In the genomic region with DNA sequence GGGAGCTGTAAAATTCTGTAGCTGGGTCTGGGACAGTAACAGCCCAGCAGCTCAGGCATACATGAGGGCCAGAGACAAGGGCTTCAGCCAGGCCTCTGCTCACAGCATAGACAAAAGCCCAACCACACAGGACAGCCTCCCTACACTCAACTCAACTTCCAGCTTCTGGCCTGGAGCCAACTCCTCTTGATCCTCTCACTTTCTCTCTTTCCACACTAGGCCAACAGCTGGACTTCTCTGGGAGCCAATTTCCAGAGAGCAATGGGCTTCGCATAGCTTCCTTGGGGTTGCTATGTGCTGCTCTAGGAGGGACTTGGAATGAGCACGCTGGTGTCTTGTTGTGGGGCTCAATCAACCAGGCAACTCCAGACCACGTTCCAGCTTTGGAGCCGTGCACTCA, we compare ENCODE assay signal across 9 mouse cellular contexts. TPM values are rescaled to one million over a fixed set of nuclear protein-coding genes. Genes with fewer than 3 reads are reported as not detected.
A peak's percentile ranks its signal among the peaks of the same experiment; 100 is the strongest.
DNase-seq lines count a peak whose midpoint lies in the region; ATAC-seq lines count a peak whose summit lies in the region.
"Had no signal": no experiment of that assay in that cellular context is flagged by ENCODE, and none has a peak within 500 bp of the region (broad histone marks: within the 10 kb centered on the region; RNA-seq: fewer than 3 reads in every experiment).

No protein-coding gene starts in this region.

- WGBS in lung, embryonic 15.5 days: 32% methylated on average over 4 of the region's 4 CpGs
- 80% methylated on average over 4 of the region's 4 CpGs for WGBS in midbrain, embryonic 16.5 days

- no peaks in the 10 kb centered on the region for H3K36me3 ChIP-seq in lung, embryonic 15.5 days
- H3K36me3 ChIP-seq in midbrain, embryonic 16.5 days (ENCODE audit: control insufficient read depth, insufficient read depth, low read length): no peaks in the 10 kb centered on the region

- H3K27me3 ChIP-seq in lung, embryonic 15.5 days: no peaks in the 10 kb centered on the region
- no peaks in the 10 kb centered on the region for H3K27me3 ChIP-seq in midbrain, embryonic 16.5 days (ENCODE audit: control insufficient read depth, insufficient read depth, low read depth, low read length)

- no peak overlapping the region for H3K4me3 ChIP-seq in lung, embryonic 15.5 days
- no peak overlapping the region for H3K4me3 ChIP-seq in midbrain, embryonic 16.5 days (ENCODE audit: low read depth, low read length)

- peak; percentile 22 for DNase-seq in kidney, adult 11 months
- no peak for DNase-seq in kidney, adult 18-20 months
- DNase-seq in gastrocnemius, adult 8-10 months (ENCODE audit: low spot score in 2 of 2): peak; percentile 32 to 64
- DNase-seq in heart, postnatal 25 days (ENCODE audit: low spot score): peak; percentile 63
- no peak for DNase-seq in left cerebral cortex, adult 8-10 months (ENCODE audit: low spot score in 2 of 2)

- H3K4me2 ChIP-seq in lung, embryonic 15.5 days: no peak overlapping the region
- no peak overlapping the region for H3K4me2 ChIP-seq in midbrain, embryonic 16.5 days (ENCODE audit: low read length)

- 0 out of 2 replicates have a peak overlapping the region, but pooled peaks have one; percentile 9 for H3K27ac ChIP-seq in lung, embryonic 15.5 days
- no peak overlapping the region for H3K27ac ChIP-seq in midbrain, embryonic 16.5 days (ENCODE audit: low read length)
- H3K27ac ChIP-seq: liver, embryonic 14.5 days had no signal

- ATAC-seq in lung, embryonic 15.5 days (ENCODE audit: borderline replicate concordance, extremely low read depth, low FRiP score, low TSS enrichment): peak; percentile 90
- ATAC-seq in megakaryocyte progenitor cell, adult 5-6 weeks (replicated peaks; ENCODE audit: poor library complexity): no peak
- ATAC-seq in midbrain, embryonic 16.5 days: no peak

- H3K4me1 ChIP-seq in lung, embryonic 15.5 days: peaks cover 28% of the 10 kb centered on the region
- no peaks in the 10 kb centered on the region for H3K4me1 ChIP-seq in midbrain, embryonic 16.5 days (ENCODE audit: control insufficient read depth, insufficient read depth, low read length)

- intact Hi-C loops in heart, postnatal 25 days (cut with DNase I): no loop called here

- no peak overlapping the region for H3K9ac ChIP-seq in lung, embryonic 15.5 days
- H3K9ac ChIP-seq in midbrain, embryonic 16.5 days (ENCODE audit: low read depth, low read length): no peak overlapping the region
- H3K9ac ChIP-seq: liver, embryonic 14.5 days had no signal

- H3K9me3 ChIP-seq in lung, embryonic 15.5 days: no peaks in the 10 kb centered on the region
- no peaks in the 10 kb centered on the region for H3K9me3 ChIP-seq in midbrain, embryonic 16.5 days (replicated peaks; ENCODE audit: control insufficient read depth, low read length, poor library complexity, severe bottlenecking)

RNA-seq across cellular contexts. Expression of a gene that starts 28.5 kb away (rescaled TPM):
- total RNA-seq in gastrocnemius, adult 8-10 months (2022): 1 to 10 TPM; 2.8 to 5.3 (median 3.2) TPM
- 10 to 100 TPM; 64.3 to 73.1 TPM for total RNA-seq in heart, postnatal 25 days (2021)
- polyA plus RNA-seq in lung, embryonic 15.5 days (2015; fragmentation: Nextera tagmentation; extraction: Ambion mirVana): 6.2 and 6.9 TPM in 2 replicates
- total RNA-seq in megakaryocyte progenitor cell, adult 5-6 weeks (2015): 14.6 and 16.3 TPM in 2 replicates
- 20.0 and 23.5 TPM in 2 replicates for total RNA-seq in megakaryocyte progenitor cell, adult 5-6 weeks (2017)
- 1 to 10 TPM; 2.6 to 5.2 (median 3.7) TPM for total RNA-seq in left cerebral cortex, adult 8-10 months (2022)
- 1.0 and 1.4 TPM in 2 replicates for polyA plus RNA-seq in midbrain, embryonic 16.5 days (2015; fragmentation: Nextera tagmentation; extraction: Ambion mirVana)

Comparison
In these comparisons a context has a peak if more than half of its experiments do, and no peak if none do; other contexts are left out.
1. DNase-seq: peak in kidney, adult 11 months (single experiment), gastrocnemius, adult 8-10 months (2 of 2) and heart, postnatal 25 days (single experiment); none in kidney, adult 18-20 months (single experiment) and left cerebral cortex, adult 8-10 months (0 of 2).